Mouse (Mus musculus) thymus, adult 2 months (tissue): ENCODE measurements around the gene Grin2b. TPM values are rescaled to one million over a fixed set of nuclear protein-coding genes. Genes with fewer than 3 reads are reported as not detected.

Source experiments
- DNase-seq: peaks from one replicate; pipeline ENCODE4 v3.0.0; 2021
- H3K27ac ChIP-seq: fragments of 200-500 bp; 2 replicates; pipeline ENCODE4 v1.5.1; 2012; ENCODE audit warnings: low read length, control low read depth; ENCODE audit not compliant: control insufficient read depth, insufficient read depth
- H3K27me3 ChIP-seq: fragments of 200-500 bp; 2 replicates; pipeline ENCODE4 v1.6.1; 2012; ENCODE audit warnings: mild to moderate bottlenecking, low read length, moderate library complexity, mixed read lengths; ENCODE audit not compliant: control insufficient read depth, insufficient read depth
- H3K36me3 ChIP-seq: fragments of 200-500 bp; 2 replicates; pipeline ENCODE4 v1.6.1; 2012; ENCODE audit warnings: mild to moderate bottlenecking, low read length, moderate library complexity; ENCODE audit not compliant: control insufficient read depth, insufficient read depth
- H3K4me1 ChIP-seq: fragments of 200-500 bp; replicated peaks from 2 replicates; pipeline ENCODE4 v1.6.1; 2012; ENCODE audit warnings: low read length; ENCODE audit not compliant: control insufficient read depth, insufficient read depth
- H3K4me3 ChIP-seq: fragments of 200-500 bp; 2 replicates; pipeline ENCODE4 v1.5.1; 2012; ENCODE audit warnings: mild to moderate bottlenecking, low read length, control low read depth, moderate library complexity; ENCODE audit not compliant: control insufficient read depth, insufficient read depth
- CTCF ChIP-seq: fragments of 200-500 bp; IDR thresholded peaks from 2 replicates; pipeline ENCODE4 v1.5.1; 2012; ENCODE audit warnings: mild to moderate bottlenecking, control low read depth, low read length, moderate library complexity, borderline replicate concordance; ENCODE audit not compliant: control insufficient read depth, poor library complexity, insufficient read depth; ENCODE audit errors: extremely low read depth
- POLR2A ChIP-seq: fragments of 200-500 bp; IDR thresholded peaks from 2 replicates; pipeline ENCODE4 v1.6.1; 2012; ENCODE audit warnings: mild to moderate bottlenecking, low read length, control low read depth, moderate library complexity; ENCODE audit not compliant: control insufficient read depth, poor library complexity, insufficient read depth; ENCODE audit errors: extremely low read depth
- WGBS: fragments of 180-500 bp; shearing (Covaris S2); methylation state at CpG from one replicate; pipeline ENCODE4 v1.1.7; 2018; 5-methylcytosine and 5-hydroxymethylcytosine counted together
- polyA plus RNA-seq: library from polyadenylated mRNA; depleted of rRNA; stranded (reverse); fragments of >200 nt; gene quantifications from 2 replicates; pipeline ENCODE4 v1.2.3, GENCODE M21; 2012; rRNA removed

Grin2b gene
- polyA plus RNA-seq = under 0.01 TPM in 2 replicates

DNA sequence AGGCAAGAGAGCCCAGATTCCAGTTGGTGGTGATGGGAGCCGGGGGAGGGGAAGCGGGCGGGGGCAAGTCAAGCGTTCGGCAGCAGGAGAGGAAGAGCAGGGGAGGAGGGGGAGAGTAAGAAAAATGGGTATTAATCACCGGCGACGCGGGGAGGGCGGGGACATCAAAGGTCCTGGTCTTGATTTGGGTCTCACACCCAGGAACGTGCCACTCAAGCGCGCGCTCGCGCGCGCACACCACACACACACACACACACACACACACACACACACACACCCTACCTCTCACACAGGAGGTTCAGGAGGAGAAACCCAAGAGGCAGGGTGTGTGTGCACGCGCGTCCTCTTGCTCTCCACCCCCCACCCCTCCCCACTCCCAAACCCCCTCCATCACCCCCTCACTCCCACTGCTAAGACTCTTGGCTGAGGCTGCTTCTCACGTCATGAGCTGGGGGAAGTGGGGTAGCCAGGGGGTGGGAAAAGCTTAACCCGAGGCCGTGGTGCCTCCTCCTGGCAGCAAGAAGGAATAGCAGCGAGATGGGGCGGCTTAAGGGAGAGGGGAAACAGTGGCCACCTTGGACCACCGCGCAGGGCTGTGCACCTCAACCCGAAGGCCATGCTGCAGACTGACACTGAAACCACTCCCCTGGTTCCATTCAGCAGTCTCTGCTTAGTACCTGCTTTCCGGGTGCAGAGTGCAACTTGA is at the start of gene Grin2b:
Gene Grin2b, minus strand, starts transcription at position 321 of the 706 bp plus-strand sequence.
- H3K4me3 ChIP-seq = no peak within 1 kb of the TSS
- H3K4me1 ChIP-seq = no peaks in the 10 kb centered on the region
- WGBS = 8% methylated on average over 20 of the region's 30 CpGs
- H3K27me3 ChIP-seq = no peaks in the 10 kb centered on the region
- H3K27ac ChIP-seq = no peak within 1 kb of the TSS
- no peak for DNase-seq
- TF ChIP-seq CTCF (no peak), POLR2A (no peak)
- no peaks in the 10 kb centered on the region for H3K36me3 ChIP-seq

DNA sequence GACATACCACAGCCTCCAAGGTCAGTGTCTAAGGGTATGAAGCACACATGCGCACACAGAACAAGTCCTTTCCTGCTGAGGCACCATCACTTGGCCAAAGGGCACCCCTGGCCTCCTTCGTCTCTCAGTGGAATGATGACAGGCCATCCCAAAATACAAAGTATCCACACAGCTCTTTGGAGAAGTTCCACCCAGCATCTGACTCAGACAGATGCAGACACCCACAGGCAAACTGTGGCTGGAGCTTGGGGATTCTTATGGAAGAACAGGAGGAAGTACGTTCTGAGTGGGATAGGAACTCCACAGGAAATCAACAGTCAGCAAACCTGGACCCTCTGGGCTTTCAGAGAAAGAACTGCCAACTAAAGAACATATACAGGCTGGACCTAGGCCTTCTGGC is 48.6 kb upstream of the Grin2b start:
- no peak for DNase-seq
- WGBS = 86% methylated on average over 3 of the region's 3 CpGs

DNA sequence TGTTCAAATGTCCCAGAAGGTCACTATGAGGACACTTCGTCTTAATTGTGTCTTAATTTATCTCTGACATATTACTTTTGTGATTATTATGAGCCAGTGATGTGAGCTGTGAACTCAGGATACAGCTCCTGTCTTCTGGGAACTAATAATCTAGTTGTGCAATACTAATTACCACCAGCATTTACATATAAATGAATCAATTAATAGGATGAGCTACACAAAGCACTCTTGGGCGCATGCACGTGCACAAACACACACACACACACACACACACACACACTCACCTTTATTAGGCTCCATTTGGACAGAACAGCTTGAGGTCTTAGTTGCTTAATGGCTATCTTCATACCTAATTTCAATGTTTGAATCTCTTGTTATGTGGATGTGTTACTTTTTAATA is 37.1 kb upstream of the Grin2b start:
- H3K27me3 ChIP-seq = no peaks in the 10 kb centered on the region
- no peaks in the 10 kb centered on the region for H3K4me1 ChIP-seq
- no peak for TF ChIP-seq CTCF
- no peak for TF ChIP-seq POLR2A
- DNase-seq = no peak
- no peak overlapping the region for H3K4me3 ChIP-seq
- WGBS = 89% methylated on average over 3 of the region's 3 CpGs
- H3K36me3 ChIP-seq = no peaks in the 10 kb centered on the region
- no peak overlapping the region for H3K27ac ChIP-seq

More for the DNA sequence above, 48.6 kb upstream of the Grin2b start:
- H3K27me3 ChIP-seq = no peaks in the 10 kb centered on the region
- no peak overlapping the region for H3K27ac ChIP-seq
- H3K36me3 ChIP-seq = no peaks in the 10 kb centered on the region
- no peak overlapping the region for H3K4me3 ChIP-seq
- no peaks in the 10 kb centered on the region for H3K4me1 ChIP-seq
- TF ChIP-seq CTCF (no peak), POLR2A (no peak)

DNA sequence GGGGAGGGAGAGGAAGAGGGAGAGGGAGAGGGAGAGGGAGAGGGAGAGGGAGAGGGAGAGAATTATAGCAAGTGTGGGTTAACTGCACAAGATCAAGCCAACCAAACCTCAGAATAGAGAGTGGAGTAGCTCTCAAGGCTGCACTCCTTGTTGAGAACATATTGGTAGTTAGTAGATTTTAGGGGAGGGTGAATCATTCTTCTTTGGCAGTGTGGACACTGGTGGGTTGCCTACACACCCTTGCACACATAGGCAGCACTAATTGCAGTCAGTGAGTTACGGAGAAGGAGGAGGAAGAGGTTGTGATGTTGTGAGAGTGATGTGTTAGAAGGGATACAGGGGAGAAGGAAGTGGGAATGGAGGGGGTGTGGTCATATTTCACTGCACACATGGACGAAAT is 26.5 kb upstream of the Grin2b start:
- DNase-seq = no peak
- H3K4me3 ChIP-seq = no peak overlapping the region
- 84% methylated on average over 2 of the region's 2 CpGs for WGBS
- no peaks in the 10 kb centered on the region for H3K36me3 ChIP-seq
- no peaks in the 10 kb centered on the region for H3K4me1 ChIP-seq
- H3K27me3 ChIP-seq = no peaks in the 10 kb centered on the region
- H3K27ac ChIP-seq = no peak overlapping the region
- TF ChIP-seq CTCF (no peak), POLR2A (no peak)

DNA sequence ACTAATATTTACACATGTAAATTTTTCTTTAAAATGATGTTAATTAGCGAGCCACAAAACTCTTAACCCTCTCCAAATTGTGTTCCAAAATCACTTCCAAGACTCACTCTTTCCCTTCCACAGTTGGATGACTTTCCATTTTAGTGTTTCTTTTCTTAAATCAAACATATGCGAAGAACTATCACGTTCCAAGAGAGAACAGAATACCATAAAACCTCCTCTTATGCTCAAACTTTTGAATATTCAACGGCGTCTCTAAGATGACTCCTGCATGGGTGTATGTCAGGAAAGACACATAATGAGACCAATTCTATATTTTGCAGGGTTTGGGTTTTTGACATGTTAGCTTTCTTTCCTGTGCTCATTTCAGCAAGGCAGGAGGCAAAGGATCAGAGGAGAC is 21.3 kb upstream of the Grin2b start:
- WGBS = 90% methylated on average over 5 of the region's 5 CpGs
- Histone ChIP-seq H3K36me3 (no peaks in the 10 kb centered on the region), H3K4me1 (no peaks in the 10 kb centered on the region), H3K27ac (no peak overlapping the region), H3K4me3 (no peak overlapping the region), H3K27me3 (no peaks in the 10 kb centered on the region)
- DNase-seq = no peak
- TF ChIP-seq POLR2A = no peak
- TF ChIP-seq CTCF = no peak

DNA sequence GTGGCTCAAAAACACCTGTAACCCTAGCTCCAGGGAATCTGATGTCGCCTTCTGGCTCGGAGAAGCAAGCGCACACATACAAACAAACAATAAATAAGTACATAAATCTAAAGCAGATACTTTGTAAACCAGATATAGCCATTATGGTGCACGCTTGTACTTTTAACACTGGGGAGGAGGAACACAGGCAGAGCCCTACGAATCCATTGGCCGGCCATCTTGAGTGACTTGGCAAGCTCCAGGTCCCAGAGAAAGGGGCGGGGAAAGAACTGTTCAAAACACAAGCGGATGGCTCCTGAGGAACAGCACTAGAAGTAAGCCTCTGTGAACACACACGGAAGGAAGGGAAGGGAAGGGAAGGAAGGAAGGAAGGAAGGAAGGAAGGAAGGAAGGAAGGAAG is 4.8 kb upstream of the Grin2b start:
- DNase-seq = no peak
- H3K36me3 ChIP-seq = no peaks in the 10 kb centered on the region

More for the DNA sequence above, 4.8 kb upstream of the Grin2b start:
- 89% methylated on average over 9 of the region's 9 CpGs for WGBS
- H3K4me1 ChIP-seq = no peaks in the 10 kb centered on the region
- no peaks in the 10 kb centered on the region for H3K27me3 ChIP-seq
- H3K27ac ChIP-seq = no peak overlapping the region
- no peak for TF ChIP-seq POLR2A
- TF ChIP-seq CTCF = no peak
- no peak overlapping the region for H3K4me3 ChIP-seq
